In the genomic region with DNA sequence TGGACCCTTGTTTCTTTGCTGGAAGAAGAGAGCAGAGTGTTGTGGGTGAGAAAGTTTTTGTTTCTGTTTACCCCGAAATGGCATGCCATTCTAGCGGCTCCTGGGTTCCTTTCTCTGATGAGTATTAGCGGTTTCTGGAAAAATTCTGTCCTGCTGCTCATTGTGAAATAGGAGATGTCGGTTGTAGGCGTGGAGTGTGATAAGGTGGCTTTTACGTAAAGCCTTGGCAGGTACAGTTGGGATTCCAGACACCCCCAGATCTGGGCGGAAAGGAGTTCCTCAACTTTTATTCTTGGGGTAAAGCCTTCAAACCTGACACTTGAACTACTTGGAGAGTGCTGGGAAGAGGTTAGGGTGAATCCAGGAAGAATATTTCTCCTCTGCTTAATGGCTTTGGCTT, we compare ENCODE assay signal across 7 mouse cellular contexts. TPM values are rescaled to one million over a fixed set of nuclear protein-coding genes. Genes with fewer than 3 reads are reported as not detected.
DNase-seq lines count a peak whose midpoint lies in the region; ATAC-seq and TF ChIP-seq lines count a peak whose summit lies in the region.

No protein-coding gene starts in this region.

- peaks cover 15% of the 10 kb centered on the region for H3K4me1 ChIP-seq in forebrain, embryonic 15.5 days
- peaks cover 5% of the 10 kb centered on the region; the same call in 1 of the 2 replicates for H3K4me1 ChIP-seq in liver, embryonic 13.5 days (replicated peaks)
- H3K4me1 ChIP-seq in stomach, postnatal 0 days (replicated peaks; ENCODE audit: control insufficient read depth, insufficient read depth): no peaks in the 10 kb centered on the region

- H3K36me3 ChIP-seq in forebrain, embryonic 15.5 days: no peaks in the 10 kb centered on the region
- H3K36me3 ChIP-seq in liver, embryonic 13.5 days: no peaks in the 10 kb centered on the region
- no peaks in the 10 kb centered on the region for H3K36me3 ChIP-seq in stomach, postnatal 0 days (ENCODE audit: control insufficient read depth, insufficient read depth, low read length)

- H3K9ac ChIP-seq in forebrain, embryonic 15.5 days (replicated peaks): peak overlapping the region; percentile 57
- 0 out of 2 replicates have a peak overlapping the region, but pooled peaks have one; percentile 45 for H3K9ac ChIP-seq in liver, embryonic 13.5 days
- peak overlapping the region; percentile 76 for H3K9ac ChIP-seq in stomach, postnatal 0 days (ENCODE audit: low read length)

- TF ChIP-seq EP300 in stomach, postnatal 0 days (optimal IDR thresholded peaks at IDR 0.05): no peak

- peak; percentile 30 for DNase-seq in right cerebral cortex, adult 18-20 months
- DNase-seq in right cerebral cortex, postnatal 25 days: no peak
- DNase-seq in liver, embryonic 13.5 days: no peak
- no peak for DNase-seq in stomach, postnatal 0 days (ENCODE audit: low spot score)
- no peak for DNase-seq in kidney, postnatal 36 days

- no peak for TF ChIP-seq CTCF in stomach, postnatal 0 days (IDR thresholded peaks at IDR 0.05; ENCODE audit: low read depth)

- no peaks in the 10 kb centered on the region for H3K27me3 ChIP-seq in forebrain, embryonic 15.5 days
- H3K27me3 ChIP-seq in liver, embryonic 13.5 days: peaks cover 34% of the 10 kb centered on the region
- no peaks in the 10 kb centered on the region for H3K27me3 ChIP-seq in stomach, postnatal 0 days (ENCODE audit: control insufficient read depth, insufficient read depth, low read length)

- H3K9me3 ChIP-seq in forebrain, embryonic 15.5 days: no peaks in the 10 kb centered on the region
- H3K9me3 ChIP-seq in liver, embryonic 13.5 days (replicated peaks): no peaks in the 10 kb centered on the region
- no peaks in the 10 kb centered on the region for H3K9me3 ChIP-seq in stomach, postnatal 0 days (ENCODE audit: control insufficient read depth, low read length)

- no peak for ATAC-seq in forebrain, embryonic 15.5 days (replicated peaks)
- no peak for ATAC-seq in liver, embryonic 13.5 days (ENCODE audit: low read depth)
- ATAC-seq in stomach, postnatal 0 days (ENCODE audit: low FRiP score, low TSS enrichment): no peak
- no peak for ATAC-seq in erythroid progenitor cell, adult 5-6 weeks (replicated peaks; ENCODE audit: low FRiP score, poor library complexity, severe bottlenecking)

- H3K27ac ChIP-seq in forebrain, embryonic 15.5 days (replicated peaks): no peak overlapping the region
- no peak overlapping the region for H3K27ac ChIP-seq in liver, embryonic 13.5 days
- H3K27ac ChIP-seq in stomach, postnatal 0 days (replicated peaks): 0 out of 2 replicates have a peak overlapping the region, but pooled peaks have one; percentile 74

- WGBS in forebrain, embryonic 15.5 days: 4% methylated on average over 7 of the region's 7 CpGs
- WGBS in liver, embryonic 13.5 days (ENCODE audit: insufficient replicate concordance): 5% methylated on average over 7 of the region's 7 CpGs
- 14% methylated on average over 7 of the region's 7 CpGs for WGBS in stomach, postnatal 0 days

- H3K4me3 ChIP-seq in forebrain, embryonic 15.5 days: peak overlapping the region; percentile 51
- H3K4me3 ChIP-seq in liver, embryonic 13.5 days (replicated peaks): peak overlapping the region; percentile 56
- H3K4me3 ChIP-seq in stomach, postnatal 0 days (ENCODE audit: low read depth, low read length): peak overlapping the region; percentile 71

- H3K4me2 ChIP-seq in forebrain, embryonic 15.5 days (replicated peaks): peak overlapping the region; percentile 97
- H3K4me2 ChIP-seq in liver, embryonic 13.5 days: peak overlapping the region; percentile 67
- peak overlapping the region; percentile 88 for H3K4me2 ChIP-seq in stomach, postnatal 0 days (replicated peaks; ENCODE audit: low read depth)

RNA-seq across cellular contexts. Expression of a gene that starts 2.3 kb away (rescaled TPM):
- polyA plus RNA-seq in forebrain, embryonic 15.5 days (2015; fragmentation: Nextera tagmentation; extraction: Ambion mirVana): 3.3 and 3.4 TPM in 2 replicates
- polyA plus RNA-seq in liver, embryonic 13.5 days (2015; fragmentation: Nextera tagmentation; extraction: Ambion mirVana): 0.12 and 0.30 TPM in 2 replicates
- polyA plus RNA-seq in stomach, postnatal 0 days (2015; fragmentation: Nextera tagmentation; extraction: Ambion mirVana): 1.5 and 1.9 TPM in 2 replicates
- total RNA-seq in erythroid progenitor cell, adult 5-6 weeks (2015; ENCODE audit: low replicate concordance): not detected in 2 replicates
- total RNA-seq in erythroid progenitor cell, adult 5-6 weeks (2017; ENCODE audit: low replicate concordance): 0.08 TPM in 1 of 2 replicates, not detected in the other
